Mouse (Mus musculus) stomach, embryonic 15.5 days (tissue): ENCODE results near the gene Med16. TPM values are rescaled to one million over a fixed set of nuclear protein-coding genes. Genes with fewer than 3 reads are reported as not detected.

Experiments used
- ATAC-seq: fragments of 200-750 bp; cut with Nextera tagmentation; 2 replicates; pipeline ENCODE4 v1.8.0; 2017; ENCODE audit warnings: low read depth, moderate number of reproducible peaks, moderate TSS enrichment; ENCODE audit not compliant: insufficient read depth, low FRiP score
- H3K27ac ChIP-seq: fragments of 300-500 bp; sonication (generic); 2 replicates; pipeline ENCODE4 v1.5.1; 2015; ENCODE audit warnings: mild to moderate bottlenecking, inconsistent platforms
- H3K27me3 ChIP-seq: fragments of 300-500 bp; sonication (generic); replicated peaks from 2 replicates; pipeline ENCODE4 v1.6.1; 2015; ENCODE audit warnings: inconsistent platforms
- H3K36me3 ChIP-seq: fragments of 300-500 bp; sonication (generic); 2 replicates; pipeline ENCODE4 v1.6.1; 2015; ENCODE audit warnings: inconsistent platforms
- H3K4me1 ChIP-seq: fragments of 300-500 bp; sonication (generic); 2 replicates; pipeline ENCODE4 v1.6.1; 2015; ENCODE audit warnings: inconsistent platforms
- H3K4me2 ChIP-seq: fragments of 300-500 bp; sonication (generic); 2 replicates; pipeline ENCODE4 v1.6.1; 2015; ENCODE audit warnings: mild to moderate bottlenecking, inconsistent platforms
- H3K4me3 ChIP-seq: fragments of 300-500 bp; sonication (generic); replicated peaks from 2 replicates; pipeline ENCODE4 v1.5.1; 2015; ENCODE audit warnings: inconsistent platforms
- H3K9ac ChIP-seq: fragments of 300-500 bp; sonication (generic); 2 replicates; pipeline ENCODE4 v1.6.1; 2015; ENCODE audit warnings: inconsistent platforms
- H3K9me3 ChIP-seq: fragments of 300-500 bp; sonication (generic); 2 replicates; pipeline ENCODE4 v1.6.1; 2016; ENCODE audit warnings: inconsistent platforms
- WGBS: fragments of 180-500 bp; shearing (Covaris S2); methylation state at CpG from one replicate; pipeline ENCODE4 v1.1.7; 2015; 5-methylcytosine and 5-hydroxymethylcytosine counted together
- polyA plus RNA-seq: library from polyadenylated mRNA; unstranded; fragments of >200 nt; fragmentation: Nextera tagmentation; extraction: Ambion mirVana; gene quantifications from 2 replicates; pipeline ENCODE4 v1.2.1, GENCODE M21; 2015

Med16 gene
- polyA plus RNA-seq, 1 experiment from 2014 or later = 43.6 TPM

DNA sequence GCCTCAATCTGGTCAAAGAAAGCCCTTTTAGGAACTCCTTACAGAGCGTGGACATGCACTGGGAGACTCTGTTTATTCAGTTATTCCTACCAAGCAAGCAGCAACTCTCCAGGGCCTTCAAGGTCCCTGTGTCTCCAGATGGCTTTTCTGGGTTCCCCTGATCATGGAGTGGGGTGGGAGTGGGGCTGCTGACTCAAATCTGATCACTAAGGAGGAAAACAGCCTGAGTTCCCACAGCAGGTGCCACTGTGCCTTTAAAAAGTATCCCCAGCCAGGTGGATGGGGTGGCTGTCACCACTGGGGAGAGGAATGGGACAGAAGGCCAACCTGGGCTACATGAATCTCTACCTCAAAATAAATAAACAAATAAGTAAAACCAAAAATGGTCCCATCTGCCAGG is 34.3 kb upstream of the Med16 start:
- H3K9me3 ChIP-seq = no peaks in the 10 kb centered on the region
- H3K4me1 ChIP-seq = peaks cover 42% of the 10 kb centered on the region
- ATAC-seq = no peak
- no peak overlapping the region for H3K9ac ChIP-seq
- H3K4me2 ChIP-seq = no peak overlapping the region
- WGBS = 79% methylated on average over 1 of the region's 1 CpGs
- peaks cover 5% of the 10 kb centered on the region for H3K36me3 ChIP-seq
- no peak overlapping the region for H3K4me3 ChIP-seq
- H3K27me3 ChIP-seq = no peaks in the 10 kb centered on the region
- H3K27ac ChIP-seq = peak overlapping the region; percentile 86

- Histone ChIP-seq H3K4me1 (peaks cover 44% of the 10 kb centered on the region), H3K27me3 (no peaks in the 10 kb centered on the region), H3K36me3 (peaks cover 5% of the 10 kb centered on the region; the same call in 1 of the 2 replicates), H3K4me2 (no peak overlapping the region), H3K27ac (no peak overlapping the region), H3K4me3 (no peak overlapping the region), H3K9ac (no peak overlapping the region), H3K9me3 (no peaks in the 10 kb centered on the region)
- ATAC-seq = no peak
- WGBS = 52% methylated on average over 7 of the region's 7 CpGs
Observed at GRCm38 (mm10) chr10:79940749-79941148, 32.0 kb upstream of the Med16 start.

- H3K4me1 ChIP-seq = peaks cover 40% of the 10 kb centered on the region
- H3K9me3 ChIP-seq = no peaks in the 10 kb centered on the region
- WGBS = 71% methylated on average over 11 of the region's 11 CpGs
- H3K4me3 ChIP-seq = no peak overlapping the region
- H3K36me3 ChIP-seq = peaks cover 5% of the 10 kb centered on the region; the same call in 1 of the 2 replicates
- H3K27me3 ChIP-seq = no peaks in the 10 kb centered on the region
- no peak overlapping the region for H3K4me2 ChIP-seq
- no peak for ATAC-seq
- H3K9ac ChIP-seq = no peak overlapping the region
- H3K27ac ChIP-seq = 0 out of 2 replicates have a peak overlapping the region, but pooled peaks have one; percentile 9
Observed at GRCm38 (mm10) chr10:79937775-79938526, 29.2 kb upstream of the Med16 start.

DNA sequence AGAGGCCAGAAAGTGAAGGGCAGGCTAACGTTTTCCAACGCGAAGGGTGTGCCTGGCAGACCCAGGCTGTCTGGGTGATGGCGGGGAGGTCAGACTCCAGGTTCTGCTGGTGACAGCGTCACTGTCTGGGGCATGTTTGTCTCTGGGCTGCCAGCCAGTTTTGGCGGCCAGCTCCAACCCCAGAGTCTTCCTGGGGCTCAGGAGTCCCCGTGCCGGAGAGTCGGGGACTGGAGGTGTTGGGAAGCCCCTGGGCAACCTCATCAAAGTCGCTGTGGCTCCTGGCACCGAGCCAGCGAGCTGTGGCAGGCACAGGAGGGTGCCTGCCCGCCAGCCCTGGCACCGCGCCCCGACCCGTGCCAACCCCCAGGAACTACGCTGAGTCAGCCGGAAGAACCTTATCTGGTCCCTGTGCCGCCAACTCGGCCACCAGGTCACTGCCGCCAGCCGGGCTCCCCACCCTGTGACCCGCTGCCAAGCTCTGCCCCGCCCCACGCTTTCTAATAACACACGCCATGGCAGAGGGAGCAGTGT is 28.3 kb upstream of the Med16 start:
- ATAC-seq = peak; percentile 36; the same call in 1 of the 2 replicates
- Histone ChIP-seq H3K9ac (no peak overlapping the region), H3K36me3 (peaks cover 5% of the 10 kb centered on the region; the same call in 1 of the 2 replicates), H3K4me3 (no peak overlapping the region), H3K27ac (peak overlapping the region; percentile 63), H3K27me3 (no peaks in the 10 kb centered on the region), H3K9me3 (no peaks in the 10 kb centered on the region), H3K4me2 (peak overlapping the region; percentile 26), H3K4me1 (peaks cover 47% of the 10 kb centered on the region)
- 54% methylated on average over 27 of the region's 27 CpGs for WGBS

DNA sequence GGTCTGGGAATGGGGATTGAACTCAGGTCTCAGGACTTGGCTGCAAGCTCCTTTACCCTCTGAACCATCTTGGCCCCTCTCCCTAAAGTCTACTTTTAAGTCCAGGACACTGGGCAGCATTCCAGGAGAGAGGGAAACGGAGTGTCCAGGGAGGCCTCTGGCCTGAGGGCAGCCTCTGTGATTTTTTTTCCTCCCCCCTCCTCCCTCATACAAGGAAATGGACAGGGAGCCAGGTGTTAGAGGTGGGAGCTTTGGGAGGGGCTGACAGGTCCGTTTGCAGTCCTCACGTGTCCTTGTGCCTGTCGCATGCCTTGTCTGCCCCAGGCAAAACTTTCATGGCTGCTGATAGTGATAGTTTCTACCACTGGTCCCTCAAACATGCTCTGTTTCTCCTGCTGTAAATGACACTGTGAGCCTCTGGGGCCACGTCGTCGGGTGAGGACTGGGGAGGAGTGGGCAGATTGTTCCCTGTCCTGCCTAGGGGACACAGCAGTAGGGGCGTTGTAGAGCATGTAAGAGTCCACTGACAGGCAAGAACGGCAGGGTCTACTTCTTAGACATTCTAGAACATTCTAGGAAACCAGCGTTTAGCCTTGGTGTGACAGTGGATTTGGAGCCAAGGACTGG is 27.7 kb upstream of the Med16 start:
- peak overlapping the region; percentile 63 for H3K27ac ChIP-seq
- H3K4me3 ChIP-seq = no peak overlapping the region
- H3K9me3 ChIP-seq = no peaks in the 10 kb centered on the region
- no peak for ATAC-seq
- peaks cover 53% of the 10 kb centered on the region for H3K4me1 ChIP-seq
- no peaks in the 10 kb centered on the region for H3K27me3 ChIP-seq
- H3K9ac ChIP-seq = no peak overlapping the region
- WGBS = 59% methylated on average over 10 of the region's 10 CpGs
- H3K36me3 ChIP-seq = peaks cover 8% of the 10 kb centered on the region; the same call in 1 of the 2 replicates
- peak overlapping the region; percentile 26 for H3K4me2 ChIP-seq

DNA sequence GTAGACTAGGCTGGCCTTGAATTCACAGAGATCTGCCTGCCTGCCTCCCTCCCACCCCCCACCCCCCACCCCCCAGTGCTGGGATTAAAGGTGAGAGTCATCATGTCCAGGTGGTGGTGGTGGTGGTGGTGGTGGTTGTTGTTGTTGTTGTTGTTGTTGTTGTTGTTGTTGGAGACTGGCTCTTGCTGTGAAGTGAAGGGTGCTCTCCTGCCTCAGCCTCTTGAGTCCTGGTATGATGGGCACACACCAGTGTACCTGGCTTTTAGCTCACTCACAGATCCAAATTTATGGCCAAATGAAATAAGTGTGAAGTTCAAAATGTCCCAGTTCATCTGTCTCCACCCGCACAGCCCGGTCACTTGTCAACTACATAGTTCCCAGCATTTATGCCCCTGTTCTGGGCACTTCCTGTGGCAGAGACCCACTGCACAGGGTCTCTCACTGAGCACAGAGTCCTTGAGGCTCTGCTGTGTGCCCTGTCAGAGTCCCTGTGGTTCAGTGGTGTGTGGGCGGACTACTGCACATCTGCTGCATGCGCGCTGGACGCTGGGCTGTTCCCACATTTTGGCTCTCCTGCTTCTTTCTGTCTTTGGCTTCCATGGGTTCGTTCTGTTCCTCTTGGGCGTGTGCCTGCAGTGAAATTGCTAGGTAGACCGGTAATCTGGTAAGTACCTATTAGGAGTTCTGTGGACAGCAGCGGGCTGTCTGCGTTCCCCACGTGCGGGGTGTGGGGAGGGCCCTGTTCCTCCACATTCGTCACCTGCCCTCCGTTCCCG is 26.3 kb upstream of the Med16 start:
- ATAC-seq = no peak
- no peak overlapping the region for H3K4me3 ChIP-seq
- no peak overlapping the region for H3K27ac ChIP-seq
- H3K27me3 ChIP-seq = no peaks in the 10 kb centered on the region
- WGBS = 82% methylated on average over 16 of the region's 16 CpGs
- H3K9me3 ChIP-seq = no peaks in the 10 kb centered on the region
- H3K4me2 ChIP-seq = no peak overlapping the region
- H3K4me1 ChIP-seq = peaks cover 54% of the 10 kb centered on the region
- no peak overlapping the region for H3K9ac ChIP-seq
- peaks cover 8% of the 10 kb centered on the region; the same call in 1 of the 2 replicates for H3K36me3 ChIP-seq

DNA sequence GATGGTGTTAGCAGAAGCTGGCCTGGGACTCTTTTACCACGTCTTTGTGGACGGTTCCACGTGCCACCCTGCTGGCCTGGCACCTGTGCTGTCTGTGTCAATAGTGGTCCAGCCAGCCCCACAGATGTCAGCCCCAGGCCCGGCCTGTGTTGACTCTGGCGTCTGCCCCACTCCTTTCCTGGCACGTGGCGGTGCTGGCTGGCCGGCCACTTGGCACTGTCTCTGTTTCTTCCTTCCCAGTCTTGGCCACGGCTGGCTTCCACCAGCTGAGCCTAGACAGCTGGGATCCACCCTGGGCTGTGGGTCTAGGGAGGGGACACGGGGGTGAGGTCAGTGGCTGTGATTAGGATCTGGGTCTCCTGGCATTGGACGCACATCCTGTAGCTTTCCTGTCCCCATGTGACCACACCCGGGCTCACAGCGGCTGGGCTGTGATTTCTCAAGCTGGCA is 25.6 kb upstream of the Med16 start:
- H3K36me3 ChIP-seq = peaks cover 8% of the 10 kb centered on the region; the same call in 1 of the 2 replicates
- H3K27me3 ChIP-seq = no peaks in the 10 kb centered on the region
- WGBS = 44% methylated on average over 13 of the region's 13 CpGs
- no peak overlapping the region for H3K9ac ChIP-seq
- peaks cover 58% of the 10 kb centered on the region for H3K4me1 ChIP-seq
- H3K4me3 ChIP-seq = no peak overlapping the region
- 0 out of 2 replicates have a peak overlapping the region, but pooled peaks have one; percentile 4 for H3K4me2 ChIP-seq
- H3K9me3 ChIP-seq = no peaks in the 10 kb centered on the region
- H3K27ac ChIP-seq = peak overlapping the region; percentile 62
- ATAC-seq = no peak

DNA sequence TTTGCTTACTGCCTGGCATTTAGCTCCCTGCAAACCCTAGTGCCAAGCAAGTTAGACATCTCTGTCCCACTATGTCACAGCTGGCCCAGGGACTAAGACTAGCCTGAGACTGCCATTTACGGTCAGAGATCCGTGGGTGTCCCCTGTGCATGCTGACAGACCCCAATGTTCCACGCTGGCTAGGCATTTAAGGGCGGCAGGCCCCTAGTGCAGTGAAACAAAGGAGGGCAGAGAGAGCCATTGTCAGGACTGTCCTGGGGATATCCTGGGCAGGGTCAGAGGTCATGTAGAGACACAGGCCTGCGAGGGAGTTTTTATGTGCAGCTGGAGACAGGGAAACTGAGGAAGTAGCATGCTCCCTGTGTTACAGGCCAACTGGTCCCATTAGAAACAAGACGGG is 25.1 kb upstream of the Med16 start:
- no peak overlapping the region for H3K9ac ChIP-seq
- H3K9me3 ChIP-seq = no peaks in the 10 kb centered on the region
- H3K4me2 ChIP-seq = 0 out of 2 replicates have a peak overlapping the region, but pooled peaks have one; percentile 4
- H3K27me3 ChIP-seq = no peaks in the 10 kb centered on the region
- peaks cover 8% of the 10 kb centered on the region; the same call in 1 of the 2 replicates for H3K36me3 ChIP-seq
- H3K4me3 ChIP-seq = no peak overlapping the region
- peak overlapping the region; percentile 62 for H3K27ac ChIP-seq
- WGBS = 74% methylated on average over 6 of the region's 6 CpGs
- H3K4me1 ChIP-seq = peaks cover 62% of the 10 kb centered on the region
- no peak for ATAC-seq

DNA sequence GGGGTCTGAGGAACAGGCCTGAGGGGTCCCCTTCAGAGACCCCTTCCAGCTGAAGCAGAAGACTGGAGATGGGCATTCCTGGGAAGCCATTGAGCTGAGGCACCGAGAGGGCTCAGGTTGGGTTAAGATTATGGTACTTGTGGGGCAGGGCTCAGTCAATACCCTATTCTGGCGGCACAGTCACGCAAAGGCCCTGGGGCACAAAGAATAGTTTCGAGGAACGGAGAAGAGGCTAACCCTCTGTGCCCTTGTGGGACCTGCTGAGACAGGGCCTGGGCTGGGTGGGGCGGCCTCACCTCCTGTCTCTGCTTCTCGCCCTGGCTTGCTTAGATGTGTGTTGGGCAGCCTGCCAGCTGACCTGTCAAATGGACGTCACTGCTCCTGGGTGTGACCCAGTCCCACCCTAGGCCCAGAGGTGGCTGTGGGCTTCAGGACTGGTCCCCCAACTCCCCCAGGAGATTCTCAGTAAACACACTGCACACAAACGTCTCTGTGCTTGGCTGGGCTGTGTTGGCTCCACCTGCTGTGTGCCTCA is 24.5 kb upstream of the Med16 start:
- WGBS = 54% methylated on average over 9 of the region's 9 CpGs
- H3K27me3 ChIP-seq = no peaks in the 10 kb centered on the region
- peak overlapping the region; percentile 62; the same call in 1 of the 2 replicates for H3K27ac ChIP-seq
- H3K9ac ChIP-seq = no peak overlapping the region
- peak overlapping the region; percentile 2; the same call in 1 of the 2 replicates for H3K4me2 ChIP-seq
- no peak for ATAC-seq
- peaks cover 64% of the 10 kb centered on the region for H3K4me1 ChIP-seq
- peaks cover 8% of the 10 kb centered on the region; the same call in 1 of the 2 replicates for H3K36me3 ChIP-seq
- H3K4me3 ChIP-seq = no peak overlapping the region
- H3K9me3 ChIP-seq = no peaks in the 10 kb centered on the region

DNA sequence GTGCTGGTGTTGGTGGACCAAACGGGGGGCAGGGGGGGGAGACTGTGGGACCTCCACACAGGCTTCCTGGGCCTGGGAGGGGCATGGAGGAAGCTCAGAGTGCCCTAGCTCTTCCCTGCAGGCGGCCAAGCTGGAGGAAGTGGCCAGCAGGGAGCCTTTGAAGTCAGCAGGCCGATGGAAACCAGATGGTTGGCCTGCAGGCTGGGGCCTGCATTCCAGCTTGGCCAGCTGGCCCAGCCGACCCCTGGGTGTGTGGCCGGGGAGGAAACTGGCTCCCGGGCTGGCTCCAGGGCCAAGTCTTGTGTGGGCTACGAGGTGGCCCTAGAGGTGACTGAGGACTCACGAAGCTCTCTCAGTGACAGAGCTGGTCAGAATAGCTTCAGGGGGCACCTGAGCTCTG is 24.0 kb upstream of the Med16 start:
- no peaks in the 10 kb centered on the region for H3K27me3 ChIP-seq
- H3K36me3 ChIP-seq = peaks cover 8% of the 10 kb centered on the region; the same call in 1 of the 2 replicates
- peaks cover 63% of the 10 kb centered on the region for H3K4me1 ChIP-seq
- peak overlapping the region; percentile 2; the same call in 1 of the 2 replicates for H3K4me2 ChIP-seq
- H3K9ac ChIP-seq = no peak overlapping the region
- no peak for ATAC-seq
- H3K4me3 ChIP-seq = no peak overlapping the region
- H3K9me3 ChIP-seq = no peaks in the 10 kb centered on the region
- peak overlapping the region; percentile 62; the same call in 1 of the 2 replicates for H3K27ac ChIP-seq
- 24% methylated on average over 8 of the region's 8 CpGs for WGBS

DNA sequence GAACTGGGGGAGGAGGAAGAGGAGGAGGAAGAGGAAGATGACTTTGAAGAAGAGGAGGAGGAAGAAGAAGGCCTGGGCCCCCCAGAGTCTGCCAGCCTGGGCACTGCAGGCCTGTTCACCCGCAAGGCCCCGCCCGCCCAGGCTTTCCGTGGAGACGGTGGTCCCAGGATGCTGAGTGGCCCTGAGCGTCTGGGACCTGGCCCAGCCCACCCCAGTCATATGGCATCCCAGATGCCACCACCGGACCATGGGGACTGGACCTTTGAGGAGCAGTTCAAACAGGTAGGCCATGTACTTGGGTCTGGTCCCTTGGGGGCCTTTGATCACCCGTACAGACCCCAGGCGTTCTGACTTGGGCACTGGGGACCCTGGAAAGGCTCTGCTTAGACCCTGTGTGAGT is 23.1 kb upstream of the Med16 start:
- Histone ChIP-seq H3K4me2 (no peak overlapping the region), H3K9ac (no peak overlapping the region), H3K4me1 (peaks cover 53% of the 10 kb centered on the region), H3K36me3 (peaks cover 8% of the 10 kb centered on the region; the same call in 1 of the 2 replicates), H3K9me3 (no peaks in the 10 kb centered on the region), H3K27ac (peak overlapping the region; percentile 62; the same call in 1 of the 2 replicates), H3K4me3 (no peak overlapping the region), H3K27me3 (no peaks in the 10 kb centered on the region)
- no peak for ATAC-seq
- 77% methylated on average over 9 of the region's 9 CpGs for WGBS
